Mouse (Mus musculus): ENCODE results near the gene Aplp1. TPM values are rescaled to one million over a fixed set of nuclear protein-coding genes. Genes with fewer than 3 reads are reported as not detected.

Aplp1 gene
- polyA plus RNA-seq (2012; rRNA removed), result 2.6 and 3.0 TPM in 2 replicates

GRCm38 (mm10) chr7:30444971-30445751, at the start of gene Aplp1:
Aplp1 (minus strand) TSS chr7:30445535.

GRCm38 (mm10) chr7:30493401-30493931, 48.1 kb upstream of the Aplp1 start, which contains the start of gene Prodh2:
Prodh2 (plus strand) TSS chr7:30493622.

GRCm38 (mm10) chr7:30457629-30458330, 12.4 kb upstream of the Aplp1 start, which contains the start of the genes Kirrel2 and Nphs1:
Kirrel2 (minus strand) TSS chr7:30457690.
Nphs1 (plus strand) TSS chr7:30458315.

DNA sequence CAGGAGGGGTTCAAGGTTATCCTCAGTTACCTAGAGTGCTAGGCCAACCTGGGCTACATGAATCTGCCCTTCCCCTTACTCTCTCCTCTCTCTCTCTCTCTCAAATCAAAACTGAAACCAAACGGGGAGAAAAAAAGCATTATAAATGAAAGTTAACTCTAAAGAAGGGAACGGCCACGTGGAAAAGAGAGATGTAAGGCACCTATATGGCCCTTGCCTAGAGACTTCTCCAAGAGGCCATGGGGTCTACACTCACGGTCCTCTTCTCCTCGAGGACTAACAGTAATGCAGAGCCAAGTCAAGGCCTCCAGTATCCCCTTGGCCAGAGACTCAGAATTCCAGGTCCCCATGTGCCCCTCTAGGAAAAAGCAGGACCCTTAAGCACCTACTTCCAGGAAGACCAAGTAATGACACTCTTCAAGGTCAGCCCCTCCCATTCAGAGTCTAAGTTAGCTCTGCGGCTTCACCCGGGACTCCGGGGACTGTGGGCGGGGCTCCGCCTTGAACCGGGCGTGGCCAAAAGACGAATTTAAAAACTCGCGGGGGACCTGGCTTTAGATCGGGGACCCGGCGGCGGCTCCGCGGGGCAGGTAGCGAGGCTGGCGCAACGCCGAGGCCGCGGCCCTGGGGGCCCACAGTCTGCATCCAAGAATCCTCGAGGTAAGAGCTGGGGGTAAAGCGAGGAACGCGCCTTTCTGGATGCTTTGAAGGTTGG, 24.0 kb downstream of the Aplp1 start, which contains the start of gene Nfkbid:
Nfkbid (plus strand) TSS at position 558 of the 715 bp plus-strand sequence.

GRCm38 (mm10) chr7:30419561-30420499, 25.5 kb downstream of the Aplp1 start, which contains the start of gene Hcst:
Hcst (minus strand) TSS chr7:30419854.

DNA sequence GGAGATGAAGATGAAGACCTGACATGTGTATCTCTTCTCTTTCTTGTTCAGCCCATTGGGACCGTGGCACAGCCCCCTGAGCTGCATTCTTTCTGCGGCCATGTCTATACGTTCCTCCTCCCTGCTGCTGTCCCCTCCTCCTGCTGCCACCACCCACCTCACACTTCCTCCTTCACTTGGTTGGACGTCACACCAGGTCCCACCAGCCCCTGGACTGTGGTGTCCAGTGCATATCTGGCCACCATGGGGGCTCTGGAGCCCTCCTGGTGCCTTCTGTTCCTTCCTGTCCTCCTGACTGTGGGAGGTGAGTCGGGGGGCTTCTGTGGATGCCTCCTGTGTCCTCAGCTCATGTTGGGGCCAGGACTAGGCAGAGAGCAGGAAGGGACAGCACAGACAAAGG, 31.7 kb downstream of the Aplp1 start, which contains the start of gene Tyrobp:
Tyrobp (plus strand) TSS at position 165 of the 400 bp plus-strand sequence.

Other genes starting within 250 kb of the Aplp1 start
- gene Capns1, start 246.7 kb downstream of the Aplp1 start, polyA plus RNA-seq (2012; rRNA removed), result 109 and 119 TPM in 2 replicates
- gene Polr2i, start 213.6 kb downstream of the Aplp1 start, polyA plus RNA-seq (2012; rRNA removed), result 64.7 and 70.6 TPM in 2 replicates
- 24.6 and 27.0 TPM in 2 replicates for gene Tbcb, start 213.3 kb downstream of the Aplp1 start, polyA plus RNA-seq (2012; rRNA removed)
- 0.07 TPM in 1 of 2 replicates, not detected in the other for gene Ovol3, start 209.8 kb downstream of the Aplp1 start, polyA plus RNA-seq (2012; rRNA removed)
- not detected in 2 replicates for gene Thap8, start 165.4 kb downstream of the Aplp1 start, polyA plus RNA-seq (2012; rRNA removed)
- 12.3 and 12.9 TPM in 2 replicates for gene Wdr62, start 165.1 kb downstream of the Aplp1 start, polyA plus RNA-seq (2012; rRNA removed)
- 0.85 and 0.99 TPM in 2 replicates for gene Clip3, start 153.8 kb downstream of the Aplp1 start, polyA plus RNA-seq (2012; rRNA removed)
- 13.6 and 13.9 TPM in 2 replicates for gene Alkbh6, start 136.8 kb downstream of the Aplp1 start, polyA plus RNA-seq (2012; rRNA removed)
- 9.4 and 10.6 TPM in 2 replicates for gene Syne4, start 130.7 kb downstream of the Aplp1 start, polyA plus RNA-seq (2012; rRNA removed)
- 0.12 and 0.16 TPM in 2 replicates for gene E130208F15Rik, start 123.8 kb downstream of the Aplp1 start, polyA plus RNA-seq (2012; rRNA removed)
- gene Sdhaf1, start 121.6 kb downstream of the Aplp1 start, polyA plus RNA-seq (2012; rRNA removed), result 4.5 and 5.2 TPM in 2 replicates
- 1.1 and 1.2 TPM in 2 replicates for gene Lrfn3, start 82.8 kb downstream of the Aplp1 start, polyA plus RNA-seq (2012; rRNA removed)
- gene Tyrobp, start 31.8 kb downstream of the Aplp1 start, polyA plus RNA-seq (2012; rRNA removed), result 65.2 and 83.0 TPM in 2 replicates
- 2.0 and 2.7 TPM in 2 replicates for gene Hcst, start 25.7 kb downstream of the Aplp1 start, polyA plus RNA-seq (2012; rRNA removed)
- 0.76 and 1.2 TPM in 2 replicates for gene Nfkbid, start 23.8 kb downstream of the Aplp1 start, polyA plus RNA-seq (2012; rRNA removed)
- 0.06 and 0.09 TPM in 2 replicates for gene Kirrel2, start 12.2 kb upstream of the Aplp1 start, polyA plus RNA-seq (2012; rRNA removed)
- 0.06 and 0.07 TPM in 2 replicates for gene Nphs1, start 12.8 kb upstream of the Aplp1 start, polyA plus RNA-seq (2012; rRNA removed)
- 40.2 and 47.9 TPM in 2 replicates for gene Prodh2, start 48.1 kb upstream of the Aplp1 start, polyA plus RNA-seq (2012; rRNA removed)
- gene Arhgap33, start 89.5 kb upstream of the Aplp1 start, polyA plus RNA-seq (2012; rRNA removed), result 5.9 and 7.3 TPM in 2 replicates
- 3.4 and 3.7 TPM in 2 replicates for gene Hspb6, start 106.6 kb upstream of the Aplp1 start, polyA plus RNA-seq (2012; rRNA removed)
- 5.0 and 6.7 TPM in 2 replicates for gene Proser3, start 106.8 kb upstream of the Aplp1 start, polyA plus RNA-seq (2012; rRNA removed)
- 14.5 and 16.8 TPM in 2 replicates for gene Lin37, start 114.3 kb upstream of the Aplp1 start, polyA plus RNA-seq (2012; rRNA removed)
- 30.3 and 31.5 TPM in 2 replicates for gene U2af1l4, start 117.8 kb upstream of the Aplp1 start, polyA plus RNA-seq (2012; rRNA removed)
- gene Gm49396, start 117.8 kb upstream of the Aplp1 start, polyA plus RNA-seq (2012; rRNA removed), result 1.0 and 1.8 TPM in 2 replicates
- 52.6 and 62.2 TPM in 2 replicates for gene Psenen, start 118.1 kb upstream of the Aplp1 start, polyA plus RNA-seq (2012; rRNA removed)
- gene Igflr1, start 119.9 kb upstream of the Aplp1 start, polyA plus RNA-seq (2012; rRNA removed), result 1.6 and 1.8 TPM in 2 replicates
- 9.7 and 11.2 TPM in 2 replicates for gene Kmt2b, start 143.2 kb upstream of the Aplp1 start, polyA plus RNA-seq (2012; rRNA removed)
- 0.03 and 0.09 TPM in 2 replicates for gene Zbtb32, start 153.4 kb upstream of the Aplp1 start, polyA plus RNA-seq (2012; rRNA removed)
- 0.21 and 0.71 TPM in 2 replicates for gene Upk1a, start 167.3 kb upstream of the Aplp1 start, polyA plus RNA-seq (2012; rRNA removed)
- 430 and 478 TPM in 2 replicates for gene Cox6b1, start 180.6 kb upstream of the Aplp1 start, polyA plus RNA-seq (2012; rRNA removed)
- 0.03 TPM in 1 of 2 replicates, not detected in the other for gene Etv2, start 190.3 kb upstream of the Aplp1 start, polyA plus RNA-seq (2012; rRNA removed)
- gene Rbm42, start 204.8 kb upstream of the Aplp1 start, polyA plus RNA-seq (2012; rRNA removed), result 21.9 and 25.1 TPM in 2 replicates
- gene Haus5, start 219.5 kb upstream of the Aplp1 start, polyA plus RNA-seq (2012; rRNA removed), result 24.1 and 28.2 TPM in 2 replicates
- gene Pmis2, start 226.1 kb upstream of the Aplp1 start, polyA plus RNA-seq (2012; rRNA removed), result not detected in 2 replicates